Mouse (Mus musculus): ENCODE data around the gene Tgfa.
A peak's percentile ranks its signal among the peaks of the same experiment; 100 is the strongest.

The Tgfa gene

DNA sequence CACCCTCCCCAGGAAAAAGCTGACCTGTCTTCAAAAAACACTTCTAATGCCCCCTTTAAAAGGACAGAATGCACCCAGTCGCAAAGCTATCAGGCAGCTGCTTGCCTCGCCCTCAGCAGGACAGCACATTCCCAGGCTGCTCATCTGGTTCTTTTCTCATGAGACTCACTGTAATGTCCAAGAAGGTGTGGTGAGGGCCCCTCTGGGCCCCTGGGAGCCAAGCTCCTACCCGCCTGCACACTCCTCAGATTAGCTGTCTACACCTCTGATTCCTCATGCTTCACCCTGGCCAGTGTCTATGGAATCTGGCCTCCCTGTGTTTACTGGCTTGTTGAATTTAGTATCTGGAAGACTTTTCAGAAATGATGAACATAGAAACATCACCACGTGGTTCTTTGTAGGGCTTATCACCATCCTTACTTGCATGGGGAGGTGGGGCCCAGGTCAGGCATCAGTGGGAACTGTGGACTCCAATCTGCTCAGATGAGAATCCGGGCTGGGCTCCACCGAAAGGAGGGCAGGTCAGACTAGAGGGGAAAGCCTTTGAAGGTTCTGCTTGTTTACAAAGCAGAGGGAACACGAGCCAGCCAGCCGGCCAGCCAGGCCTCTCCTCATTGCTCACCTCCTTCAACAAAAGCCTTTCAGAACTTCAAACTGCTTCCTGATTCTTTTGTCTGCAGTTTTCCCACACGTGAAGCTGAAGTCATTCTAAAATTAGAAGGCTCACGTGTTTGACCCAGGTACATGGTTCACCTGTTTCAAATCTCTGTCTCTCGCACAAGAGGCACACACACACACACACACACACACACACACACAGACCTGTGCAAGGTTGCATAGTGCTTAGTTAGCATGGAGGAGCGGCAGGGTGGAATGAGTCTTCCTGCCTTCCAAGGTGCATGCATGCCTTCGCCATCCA is 38.7 kb downstream of the Tgfa start:
- DNase-seq (ENCODE audit: low spot score), result peak; percentile 51

- no peak for DNase-seq (ENCODE audit: low spot score)
These were observed 49.8 kb downstream of the Tgfa start for GRCm38 (mm10) chr6:86244866-86245265.

DNA sequence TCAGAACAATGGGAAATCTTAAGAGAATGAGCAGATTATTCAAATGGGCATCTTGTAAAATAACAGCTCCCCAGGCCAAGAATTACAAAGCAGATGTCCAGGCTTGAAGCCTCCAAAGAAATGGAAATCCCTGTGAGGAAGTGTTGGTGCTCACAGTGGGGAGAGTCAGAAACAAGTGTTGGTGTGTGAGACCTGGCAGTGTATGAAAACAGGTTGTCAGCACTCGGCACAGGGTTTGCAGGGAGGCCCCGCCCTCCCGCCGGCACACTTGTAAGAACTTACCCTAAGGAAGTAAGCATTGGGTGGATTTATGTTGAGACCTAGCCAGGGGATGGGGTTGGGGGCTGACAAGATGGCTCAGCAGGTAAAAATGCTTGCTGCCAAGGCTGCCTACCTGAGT is 50.9 kb downstream of the Tgfa start:
- no peak for DNase-seq (ENCODE audit: low spot score)

DNA sequence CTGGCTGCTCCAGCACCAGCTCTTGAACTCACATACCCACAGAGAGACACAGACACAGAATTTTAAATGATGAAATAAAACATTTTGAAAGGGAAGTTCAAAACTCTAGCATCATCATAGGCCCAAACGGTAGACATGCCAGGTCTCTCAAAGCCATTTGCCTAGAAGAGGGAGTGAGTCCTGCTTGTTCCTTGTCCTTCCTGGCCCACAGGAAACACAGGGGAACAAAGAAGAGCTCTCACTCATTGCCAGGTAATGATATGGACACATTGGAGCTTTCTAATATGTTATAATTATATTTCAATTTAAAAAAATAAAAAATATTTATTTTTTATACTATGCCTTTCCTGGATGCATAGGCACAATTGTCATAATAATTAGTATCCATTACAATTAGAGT is 53.5 kb downstream of the Tgfa start:
- DNase-seq (ENCODE audit: low spot score), result no peak

DNA sequence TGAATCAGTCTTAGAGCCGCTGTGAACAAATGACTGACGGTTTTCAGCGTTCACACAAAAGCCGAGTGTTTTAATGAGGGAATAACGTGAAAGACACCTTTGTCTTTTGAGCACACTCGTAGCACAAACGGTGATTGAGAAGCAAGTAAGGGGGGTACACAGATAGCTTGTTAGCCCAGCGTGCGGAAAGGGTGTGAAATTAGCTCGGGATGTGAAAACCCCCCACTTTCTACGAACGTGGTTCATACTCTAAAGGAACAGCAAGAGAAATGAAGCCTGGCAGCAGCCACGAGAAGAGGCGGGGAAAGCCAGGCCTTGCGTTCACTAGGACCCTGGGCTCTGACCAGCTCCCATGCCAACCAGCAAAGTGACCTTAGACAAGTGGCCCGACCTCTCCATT is 54.0 kb downstream of the Tgfa start:
- no peak for DNase-seq (ENCODE audit: low spot score)

DNA sequence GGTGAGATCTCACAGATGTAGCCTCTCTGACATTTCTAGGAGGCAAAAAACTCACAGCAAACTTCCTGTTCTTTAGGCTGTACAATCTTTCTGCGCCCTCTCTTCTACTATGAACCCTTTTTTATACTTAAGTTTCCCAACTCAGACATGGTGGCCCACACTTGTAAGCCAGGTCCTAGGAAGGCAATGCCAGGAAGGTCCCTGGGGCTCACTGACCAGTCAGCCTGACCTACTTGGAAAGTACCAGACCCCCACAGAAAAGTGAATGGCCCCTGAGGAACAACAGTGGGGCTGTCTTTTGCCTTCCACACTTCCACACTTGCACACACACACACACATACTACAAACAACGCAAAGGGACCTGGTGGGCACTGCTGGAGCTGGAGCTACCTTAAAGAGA is 55.2 kb downstream of the Tgfa start:
- no peak for DNase-seq (ENCODE audit: low spot score)

DNA sequence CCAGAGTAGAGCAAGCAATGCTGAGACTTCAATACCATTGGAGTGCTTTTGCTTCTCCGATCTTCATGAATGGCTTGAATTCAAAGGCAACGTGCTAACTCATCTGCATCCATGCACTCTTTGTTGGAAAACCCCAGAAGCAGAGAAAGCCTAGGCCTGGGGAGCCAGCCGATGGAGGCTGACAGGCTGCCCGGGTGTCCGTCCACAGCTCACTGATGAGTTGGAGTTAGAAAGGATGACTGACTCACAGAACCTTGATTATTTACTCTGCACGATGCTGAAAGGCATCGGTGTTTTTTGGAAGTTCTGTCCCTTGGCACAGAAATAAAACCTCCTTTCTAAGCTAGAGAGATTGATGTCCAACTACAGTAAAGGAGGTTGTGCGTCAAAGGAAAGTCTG is 55.8 kb downstream of the Tgfa start:
- no peak for DNase-seq (ENCODE audit: low spot score)

DNA sequence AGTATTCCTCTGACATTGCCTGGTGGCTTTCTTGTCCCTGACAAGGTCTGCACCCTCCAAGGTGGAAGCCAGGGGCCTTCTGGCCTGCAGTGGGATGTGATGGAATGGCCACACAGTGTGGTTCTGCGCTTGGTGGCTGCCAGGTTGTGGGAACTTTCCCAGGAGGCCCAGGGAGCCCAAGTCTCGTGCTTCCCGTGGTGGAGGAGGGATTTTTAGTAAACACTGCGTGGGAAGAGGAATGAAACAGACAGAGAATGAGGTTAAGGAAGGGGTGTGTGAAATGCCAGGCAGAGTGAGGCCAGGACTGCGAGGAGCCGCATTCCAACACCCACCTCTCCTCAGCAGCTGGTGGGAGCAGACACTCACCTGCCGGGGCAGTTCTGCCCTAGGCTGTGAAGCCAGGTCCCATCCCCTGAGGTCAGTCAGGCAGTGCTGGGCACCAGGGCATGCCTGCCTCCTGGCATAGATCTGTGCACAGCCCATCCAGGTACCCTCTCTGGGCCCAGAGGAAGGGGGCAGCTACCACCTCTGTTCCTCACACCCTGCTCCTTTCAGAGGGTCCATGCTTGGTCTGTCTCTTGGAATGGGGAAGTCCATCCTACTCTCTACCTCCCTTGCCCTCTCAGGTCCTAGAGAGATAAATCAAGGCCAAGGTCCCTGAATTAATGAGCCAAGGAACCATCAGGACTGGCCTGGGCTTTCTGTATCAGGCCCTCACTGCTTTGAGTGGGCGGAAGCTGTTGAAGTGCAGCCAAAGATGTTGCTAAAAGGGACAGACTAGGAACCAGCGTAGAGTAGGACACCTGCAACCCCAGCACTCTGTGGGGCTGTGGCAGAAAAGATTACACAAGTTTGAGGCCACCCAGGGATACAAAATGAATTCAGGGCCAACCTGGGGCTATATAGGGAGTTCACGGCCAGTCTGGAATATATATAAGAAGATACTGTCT is 57.4 kb downstream of the Tgfa start:
- peak; percentile 27 for DNase-seq (ENCODE audit: low spot score)

DNA sequence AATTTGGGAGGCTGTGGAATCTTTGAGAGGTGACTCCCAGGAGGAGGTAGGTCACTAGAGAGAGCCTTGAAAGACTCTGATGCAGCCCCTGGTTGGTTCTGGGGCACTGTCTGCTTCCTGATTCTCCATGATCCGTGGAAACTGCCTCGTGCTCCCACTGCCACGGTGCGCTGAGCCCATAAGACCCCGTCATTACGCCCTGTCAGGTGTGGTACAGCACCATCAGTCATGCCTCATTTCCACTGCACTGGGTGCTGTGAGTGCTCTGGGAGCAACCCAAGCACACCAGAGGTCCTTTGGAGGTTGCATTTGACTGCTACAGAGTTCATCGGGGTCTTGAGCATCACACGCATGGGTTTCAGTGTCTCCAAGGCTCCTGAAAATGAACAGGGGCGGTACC is 60.9 kb downstream of the Tgfa start:
- no peak for DNase-seq (ENCODE audit: low spot score)

DNA sequence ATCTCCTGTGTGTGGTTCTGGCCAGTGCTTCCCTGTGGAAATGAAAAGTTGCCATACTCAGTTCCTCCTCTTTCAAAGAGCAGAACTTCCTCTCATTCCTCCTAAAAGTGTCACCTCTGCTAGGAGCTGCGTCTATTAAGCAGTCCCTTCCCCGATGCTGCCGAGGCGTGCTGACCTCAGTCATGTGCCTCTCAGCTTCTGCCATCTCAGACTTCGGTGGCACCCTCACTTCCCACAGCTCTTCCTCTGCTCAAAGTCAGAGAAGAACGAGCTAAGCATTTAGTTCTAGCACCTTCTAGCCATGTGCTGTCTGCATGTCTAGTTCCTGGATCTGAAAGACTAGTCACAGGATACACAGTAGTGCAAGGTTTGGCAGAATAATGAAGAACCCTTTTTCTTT is 64.2 kb downstream of the Tgfa start:
- DNase-seq (ENCODE audit: low spot score), result no peak

DNA sequence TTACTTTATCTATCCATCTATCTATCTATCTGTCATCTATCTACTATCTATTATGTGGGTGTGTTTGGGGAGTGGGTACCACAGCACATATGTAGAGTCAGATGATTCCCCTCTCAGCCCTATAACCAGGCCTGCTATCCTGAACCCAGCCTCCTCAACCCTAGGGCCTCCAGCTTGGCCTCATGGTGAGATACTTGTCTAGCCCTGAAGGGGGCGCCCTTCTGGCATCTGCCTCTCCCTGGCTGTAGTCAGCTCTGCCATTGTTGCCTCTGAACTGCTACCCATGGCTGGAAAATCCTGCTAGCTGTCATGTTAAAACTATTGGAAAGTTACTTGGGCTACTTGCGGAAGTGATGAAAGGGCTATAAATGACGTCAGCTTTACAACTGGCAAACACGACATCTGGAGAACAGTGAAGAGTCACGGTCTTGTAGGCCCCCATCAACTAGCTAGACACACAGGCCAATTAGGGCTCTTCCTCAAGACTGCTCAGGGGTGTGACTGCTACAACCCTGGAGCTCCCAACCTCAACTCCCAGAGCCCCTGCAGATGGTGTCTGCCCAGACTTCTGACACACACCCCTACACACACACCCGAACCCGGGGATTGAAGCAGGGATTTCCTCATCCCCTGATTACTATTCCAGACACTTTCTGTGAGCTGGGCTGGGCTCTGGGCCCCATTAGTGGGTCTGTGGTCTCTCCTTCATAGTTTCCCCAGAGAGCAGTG is 65.5 kb downstream of the Tgfa start:
- DNase-seq (ENCODE audit: low spot score), result no peak

DNA sequence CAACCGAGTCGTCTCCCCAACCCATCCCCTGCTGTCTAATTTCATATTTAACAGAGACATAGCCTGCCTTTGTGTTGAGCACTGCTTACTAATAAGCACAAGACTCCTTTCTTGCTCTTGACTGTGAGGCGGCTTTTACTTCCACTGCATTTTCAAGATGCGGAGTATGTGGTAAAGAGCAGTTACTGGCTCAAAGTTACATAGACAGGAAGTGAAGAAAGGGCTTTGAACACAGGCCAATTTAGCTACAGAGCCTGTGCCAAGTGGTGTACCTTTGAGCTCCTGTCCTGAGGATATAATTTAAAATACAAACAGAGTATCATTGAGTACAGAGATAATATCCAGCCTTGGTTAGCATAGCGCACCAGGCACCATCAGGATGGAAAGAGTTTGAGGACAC is 71.8 kb downstream of the Tgfa start:
- no peak for DNase-seq (ENCODE audit: low spot score)

DNA sequence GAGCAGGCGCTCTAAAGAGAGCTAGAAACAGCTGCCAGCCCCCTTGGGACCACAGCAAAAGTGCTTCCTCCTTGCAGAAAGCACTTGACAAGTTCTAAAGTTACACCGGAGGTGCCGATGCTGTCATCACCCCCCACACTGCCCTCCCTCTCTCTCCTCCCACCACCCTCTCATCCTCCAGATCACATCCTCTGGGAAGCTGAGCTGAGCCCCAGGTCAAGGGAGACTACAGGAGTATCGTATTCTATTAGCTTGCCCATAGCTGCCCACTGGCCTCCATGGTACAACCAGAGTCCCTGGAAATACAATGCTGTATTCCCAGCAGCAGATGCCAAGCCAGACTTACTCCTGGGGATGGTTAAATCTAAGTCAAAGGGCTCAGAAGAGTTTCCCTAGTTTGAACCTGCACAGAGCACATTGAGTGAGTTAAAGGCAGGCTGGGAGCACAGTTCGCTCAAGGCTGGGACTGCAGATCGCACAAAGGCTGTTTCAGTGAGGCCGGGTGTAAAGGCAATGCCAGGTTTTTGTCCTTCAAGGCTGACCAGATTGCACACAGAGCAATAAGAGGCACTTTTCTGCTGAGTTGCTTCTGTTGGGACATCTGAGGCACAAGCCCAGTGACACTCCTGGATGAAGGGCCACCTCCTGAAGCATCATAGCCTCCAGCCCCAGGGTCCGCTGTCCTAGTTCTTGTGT is 75.5 kb downstream of the Tgfa start:
- DNase-seq (ENCODE audit: low spot score), result no peak

DNA sequence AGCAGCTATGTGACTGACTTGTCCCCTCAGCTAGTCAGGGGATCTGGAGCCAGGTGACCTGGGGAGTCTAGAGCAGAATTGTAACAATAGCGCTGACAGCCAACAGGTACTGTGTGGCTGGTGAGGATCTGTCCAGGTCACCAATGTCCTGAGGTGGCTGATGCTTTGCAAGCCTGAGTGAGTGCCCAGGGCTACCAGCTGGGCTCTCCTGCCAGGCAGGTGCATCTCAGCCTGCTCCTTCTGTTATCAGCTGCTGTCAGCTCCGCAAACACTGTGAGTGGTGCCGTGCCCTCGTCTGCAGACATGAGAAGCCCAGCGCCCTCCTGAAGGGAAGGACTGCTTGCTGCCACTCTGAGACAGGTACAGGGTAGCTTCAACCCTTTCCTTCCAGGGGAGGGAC is 76.1 kb downstream of the Tgfa start:
- no peak for DNase-seq (ENCODE audit: low spot score)

- DNase-seq (ENCODE audit: low spot score), result no peak
These were observed 80.7 kb downstream of the Tgfa start for GRCm38 (mm10) chr6:86275704-86276103.

- no peak for DNase-seq (ENCODE audit: low spot score)
These were observed 81.8 kb downstream of the Tgfa start for GRCm38 (mm10) chr6:86276816-86277215.

DNA sequence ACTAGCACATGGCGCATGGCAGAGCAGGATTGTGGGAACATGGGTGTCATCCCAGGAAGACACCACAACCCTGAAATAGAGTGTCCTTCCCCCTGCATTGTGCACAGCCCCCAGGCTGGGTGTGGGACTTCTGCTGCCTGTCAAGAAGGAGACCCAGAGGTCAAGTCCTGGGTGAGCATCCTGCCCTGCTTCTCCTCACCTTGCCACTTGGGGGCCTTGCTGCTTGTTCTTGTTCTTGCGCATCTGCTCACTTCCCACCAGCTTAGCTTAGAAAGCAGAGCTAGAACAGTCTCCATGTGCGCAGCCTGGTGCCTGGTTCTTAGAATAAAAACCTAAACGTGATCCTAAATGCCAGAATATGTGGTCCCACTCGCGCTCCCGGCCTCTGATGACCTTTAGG is 82.6 kb downstream of the Tgfa start:
- no peak for DNase-seq (ENCODE audit: low spot score)

GRCm38 (mm10) chr6:86281573-86282210 is 86.7 kb downstream of the Tgfa start:
- no peak for DNase-seq (ENCODE audit: low spot score)

- DNase-seq (ENCODE audit: low spot score), result peak; percentile 37
These were observed 98.3 kb downstream of the Tgfa start for GRCm38 (mm10) chr6:86293301-86293700.

DNA sequence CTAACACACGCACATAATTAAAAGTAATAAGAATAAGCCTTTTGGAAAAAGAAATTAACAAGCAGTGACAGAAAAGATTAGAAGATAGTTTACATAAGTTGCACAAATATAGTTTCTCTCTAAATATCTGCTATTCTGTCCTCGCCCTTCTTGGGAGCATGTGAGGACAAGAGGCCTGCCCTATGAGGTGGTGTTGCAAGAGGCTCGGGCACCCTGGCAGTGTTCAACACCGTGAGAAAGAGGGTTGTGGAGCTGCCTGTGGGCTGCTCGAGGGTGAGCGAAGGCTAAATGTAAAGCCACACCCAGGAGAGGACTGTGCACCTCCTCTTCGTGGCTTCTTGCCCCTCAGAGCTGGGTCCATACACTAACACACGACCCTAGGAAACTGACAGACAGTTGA is 100.4 kb downstream of the Tgfa start:
- DNase-seq (ENCODE audit: low spot score), result no peak

- no peak for DNase-seq (ENCODE audit: low spot score)
These were observed 101.1 kb downstream of the Tgfa start for GRCm38 (mm10) chr6:86296126-86296525.
